Mouse (Mus musculus) forebrain, embryonic 14.5 days (tissue): ENCODE measurements around the gene Cspg5. TPM values are rescaled to one million over a fixed set of nuclear protein-coding genes. Genes with fewer than 3 reads are reported as not detected.

ENCODE experiments used
- ATAC-seq: fragments of 200-750 bp; cut with Nextera tagmentation; 2 replicates; pipeline ENCODE4 v1.8.0; 2017; ENCODE audit warnings: mild to moderate bottlenecking, moderate library complexity
- DNase-seq: peaks from one replicate; pipeline ENCODE4 v3.0.0-alpha.2; 2015; ENCODE audit warnings: low spot score
- H3K27ac ChIP-seq: fragments of 300-500 bp; sonication (generic); 2 replicates; pipeline ENCODE4 v1.5.1; 2014; ENCODE audit warnings: low read depth, mild to moderate bottlenecking, control low read depth, low read length, moderate library complexity
- H3K27me3 ChIP-seq: fragments of 300-500 bp; sonication (generic); replicated peaks from 2 replicates; pipeline ENCODE4 v1.6.1; 2014; ENCODE audit warnings: low read length, control low read depth, mixed read lengths; ENCODE audit not compliant: control insufficient read depth, insufficient read depth
- H3K36me3 ChIP-seq: fragments of 300-500 bp; sonication (generic); 2 replicates; pipeline ENCODE4 v1.6.1; 2014; ENCODE audit warnings: low read length, control low read depth; ENCODE audit not compliant: control insufficient read depth, insufficient read depth
- H3K4me1 ChIP-seq: fragments of 300-500 bp; sonication (generic); 2 replicates; pipeline ENCODE4 v1.6.1; 2014; ENCODE audit warnings: antibody characterized with exemption, low read length, control low read depth; ENCODE audit not compliant: control insufficient read depth, insufficient read depth
- H3K4me2 ChIP-seq: fragments of 300-500 bp; sonication (generic); 2 replicates; pipeline ENCODE4 v1.6.1; 2014; ENCODE audit warnings: mild to moderate bottlenecking, control low read depth, low read length
- H3K4me3 ChIP-seq: fragments of 300-500 bp; sonication (generic); 2 replicates; pipeline ENCODE4 v1.5.1; 2014; ENCODE audit warnings: low read depth, low read length, control low read depth
- H3K9ac ChIP-seq: fragments of 300-500 bp; sonication (generic); 2 replicates; pipeline ENCODE4 v1.6.1; 2014; ENCODE audit warnings: mild to moderate bottlenecking, low read length, control low read depth, moderate library complexity
- H3K9me3 ChIP-seq: fragments of 300-500 bp; sonication (generic); replicated peaks from 2 replicates; pipeline ENCODE4 v1.6.1; 2016; ENCODE audit warnings: low read length, control low read depth, mixed read lengths; ENCODE audit not compliant: control insufficient read depth
- WGBS: fragments of 180-500 bp; shearing (Covaris S2); extraction: QIAGEN DNeasy Blood & Tissue Kit; methylation state at CpG from one replicate; pipeline ENCODE4 v1.1.7; 2014; 5-methylcytosine and 5-hydroxymethylcytosine counted together
- polyA plus RNA-seq: library from polyadenylated mRNA; unstranded; fragments of >200 nt; fragmentation: Nextera tagmentation; extraction: Ambion mirVana; gene quantifications from 2 replicates; pipeline ENCODE4 v1.2.1, GENCODE M21; 2014

Gene Cspg5
- polyA plus RNA-seq, 1 experiment from 2014 or later: 49.3 TPM

DNA sequence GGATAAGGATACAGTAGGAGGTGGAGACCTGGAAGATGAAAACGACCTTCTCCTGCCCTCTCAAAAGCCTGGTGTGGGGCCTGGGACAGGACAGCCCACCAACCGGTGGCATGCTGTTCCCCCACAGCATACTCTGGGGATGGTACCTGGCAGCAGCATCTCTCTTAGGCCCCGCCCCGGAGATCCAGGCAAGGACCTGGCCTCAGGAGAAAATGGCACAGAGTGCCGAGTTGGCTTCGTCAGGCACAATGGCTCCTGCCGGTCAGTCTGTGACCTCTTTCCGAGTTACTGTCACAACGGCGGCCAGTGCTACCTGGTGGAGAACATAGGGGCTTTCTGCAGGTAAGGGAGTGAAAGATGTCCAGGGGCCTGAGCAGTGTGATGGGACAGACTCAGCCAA lies 3.5 kb downstream of the Cspg5 start:
- no peak overlapping the region for H3K27ac ChIP-seq
- H3K9me3 ChIP-seq: no peaks in the 10 kb centered on the region
- ATAC-seq: no peak
- H3K9ac ChIP-seq: no peak overlapping the region
- peaks cover 36% of the 10 kb centered on the region for H3K4me1 ChIP-seq
- H3K4me3 ChIP-seq: no peak overlapping the region
- no peaks in the 10 kb centered on the region for H3K27me3 ChIP-seq
- H3K36me3 ChIP-seq: peaks cover 11% of the 10 kb centered on the region; the same call in 1 of the 2 replicates
- H3K4me2 ChIP-seq: no peak overlapping the region
- 86% methylated on average over 10 of the region's 10 CpGs for WGBS
- no peak for DNase-seq

DNA sequence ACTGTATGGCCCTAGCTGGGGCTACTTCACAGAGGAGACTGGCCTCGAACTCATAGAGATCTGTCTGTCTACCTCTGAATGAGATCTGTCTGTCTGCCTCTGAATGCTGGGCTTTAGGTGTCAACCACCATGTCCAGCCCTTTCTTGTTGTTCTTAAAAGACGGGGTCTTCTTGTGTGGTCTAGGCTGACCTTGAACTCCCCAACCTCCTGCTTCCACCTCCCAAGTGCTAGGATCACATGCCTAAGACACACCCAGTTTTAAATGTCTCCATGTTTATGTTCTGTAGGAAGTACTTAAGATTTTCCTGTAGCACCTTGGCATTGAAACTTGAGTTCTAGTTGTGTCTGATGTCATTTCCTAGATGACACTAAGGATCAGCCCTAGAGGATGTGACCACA lies 5.3 kb downstream of the Cspg5 start:
- H3K9ac ChIP-seq: no peak overlapping the region
- H3K4me1 ChIP-seq: peaks cover 36% of the 10 kb centered on the region
- no peak for DNase-seq
- peak overlapping the region; percentile 93 for H3K27ac ChIP-seq
- H3K4me3 ChIP-seq: no peak overlapping the region
- no peak for ATAC-seq
- 76% methylated on average over 2 of the region's 2 CpGs for WGBS
- no peaks in the 10 kb centered on the region for H3K9me3 ChIP-seq
- 0 out of 2 replicates have a peak, but pooled peaks cover 4% of the 10 kb centered on the region for H3K36me3 ChIP-seq
- H3K4me2 ChIP-seq: peak overlapping the region; percentile 41; the same call in 1 of the 2 replicates
- H3K27me3 ChIP-seq: no peaks in the 10 kb centered on the region

GRCm38 (mm10) chr9:110249823-110250543 lies 6.4 kb downstream of the Cspg5 start:
- H3K27me3 ChIP-seq: no peaks in the 10 kb centered on the region
- 1% methylated on average over 11 of the region's 11 CpGs for WGBS
- DNase-seq (peak; percentile 93), ATAC-seq (peak; percentile 75)
- no peak overlapping the region for H3K4me3 ChIP-seq
- H3K9me3 ChIP-seq: no peaks in the 10 kb centered on the region
- peak overlapping the region; percentile 41 for H3K4me2 ChIP-seq
- 0 out of 2 replicates have a peak, but pooled peaks cover 4% of the 10 kb centered on the region for H3K36me3 ChIP-seq
- H3K9ac ChIP-seq: peak overlapping the region; percentile 36; the same call in 1 of the 2 replicates
- H3K4me1 ChIP-seq: peaks cover 30% of the 10 kb centered on the region
- H3K27ac ChIP-seq: peak overlapping the region; percentile 93

DNA sequence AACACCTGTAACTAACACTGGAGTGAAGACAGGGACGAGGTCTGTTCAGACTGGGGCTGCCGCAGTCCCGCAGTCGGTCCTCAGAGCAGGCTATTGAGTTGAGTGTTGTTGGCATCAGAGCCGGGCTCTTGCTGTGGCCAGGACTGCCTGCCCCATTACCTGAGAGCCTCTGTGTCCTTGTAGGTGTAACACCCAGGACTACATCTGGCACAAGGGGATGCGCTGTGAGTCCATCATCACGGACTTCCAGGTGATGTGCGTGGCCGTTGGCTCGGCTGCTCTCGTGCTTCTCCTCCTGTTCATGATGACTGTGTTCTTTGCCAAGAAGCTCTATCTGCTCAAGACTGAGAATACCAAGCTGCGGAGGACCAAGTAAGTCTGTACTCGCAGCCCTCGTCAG lies 7.2 kb downstream of the Cspg5 start:
- Histone ChIP-seq H3K27ac (peak overlapping the region; percentile 93), H3K4me1 (peaks cover 36% of the 10 kb centered on the region), H3K36me3 (0 out of 2 replicates have a peak, but pooled peaks cover 4% of the 10 kb centered on the region), H3K4me3 (no peak overlapping the region), H3K27me3 (no peaks in the 10 kb centered on the region), H3K9ac (peak overlapping the region; percentile 36), H3K4me2 (peak overlapping the region; percentile 41), H3K9me3 (no peaks in the 10 kb centered on the region)
- ATAC-seq (no peak), DNase-seq (no peak)
- 79% methylated on average over 14 of the region's 14 CpGs for WGBS

DNA sequence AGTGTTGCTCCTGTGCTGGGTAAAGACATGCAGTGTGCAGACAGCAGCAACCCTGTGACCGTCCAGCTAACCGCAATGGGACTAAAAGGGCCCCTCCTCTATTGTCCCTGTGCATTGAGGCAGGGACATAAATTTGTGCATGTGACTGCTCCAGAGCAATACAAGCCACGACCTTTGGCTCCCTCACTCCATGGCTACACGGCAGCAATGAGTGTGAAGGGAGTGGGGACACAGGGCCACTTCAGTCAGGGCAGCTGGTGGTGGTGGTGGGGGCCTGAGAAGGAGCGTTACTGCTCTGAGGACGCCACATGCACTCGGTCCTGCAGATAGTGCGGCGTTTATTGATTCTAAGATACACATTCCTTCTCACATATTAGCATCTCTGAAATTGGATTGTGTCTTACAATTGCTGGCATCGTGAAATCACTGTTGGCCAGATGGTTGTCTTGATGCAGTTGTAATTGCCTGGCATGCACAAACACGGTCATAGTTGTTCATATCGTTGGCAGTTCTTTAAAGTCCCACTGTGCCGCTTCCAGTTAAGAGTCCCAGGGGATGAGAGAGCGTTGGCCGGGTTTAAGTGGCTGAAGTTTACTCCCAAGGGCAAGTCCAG lies 11.9 kb downstream of the Cspg5 start:
- peaks cover 13% of the 10 kb centered on the region for H3K4me1 ChIP-seq
- H3K9ac ChIP-seq: no peak overlapping the region
- no peaks in the 10 kb centered on the region for H3K27me3 ChIP-seq
- no peak overlapping the region for H3K4me3 ChIP-seq
- H3K4me2 ChIP-seq: no peak overlapping the region
- WGBS: 37% methylated on average over 15 of the region's 15 CpGs
- ATAC-seq (peak; percentile 67), DNase-seq (peak; percentile 61)
- H3K9me3 ChIP-seq: no peaks in the 10 kb centered on the region
- peaks cover 7% of the 10 kb centered on the region for H3K36me3 ChIP-seq
- peak overlapping the region; percentile 2; the same call in 1 of the 2 replicates for H3K27ac ChIP-seq

GRCm38 (mm10) chr9:110258646-110259045 lies 15.1 kb downstream of the Cspg5 start:
- peaks cover 12% of the 10 kb centered on the region for H3K36me3 ChIP-seq
- no peak overlapping the region for H3K4me3 ChIP-seq
- no peak overlapping the region for H3K4me2 ChIP-seq
- peaks cover 8% of the 10 kb centered on the region for H3K4me1 ChIP-seq
- no peak overlapping the region for H3K9ac ChIP-seq
- no peak for DNase-seq
- H3K27ac ChIP-seq: no peak overlapping the region
- WGBS: 90% methylated on average over 6 of the region's 6 CpGs
- no peak for ATAC-seq
- no peaks in the 10 kb centered on the region for H3K27me3 ChIP-seq
- no peaks in the 10 kb centered on the region for H3K9me3 ChIP-seq

DNA sequence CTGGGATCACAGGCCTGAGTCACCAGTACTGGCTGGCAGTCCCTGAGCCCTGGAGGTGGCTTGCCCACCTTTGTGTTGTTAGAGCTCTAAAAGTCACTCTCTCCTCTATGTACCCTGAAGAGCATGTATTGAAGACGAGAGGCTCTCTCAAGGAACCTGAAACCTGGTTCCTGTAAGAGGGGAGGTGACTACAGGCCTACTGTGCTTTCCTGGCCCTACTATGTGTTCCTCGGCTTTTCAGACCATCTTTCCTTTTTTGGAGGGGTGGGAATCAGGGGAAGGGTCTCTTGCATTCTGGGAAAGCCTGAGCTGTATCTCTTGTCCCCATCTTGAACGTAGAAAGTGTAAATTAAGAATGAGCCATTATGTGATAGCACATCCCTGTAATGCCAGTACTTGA lies 15.5 kb downstream of the Cspg5 start:
- no peaks in the 10 kb centered on the region for H3K27me3 ChIP-seq
- ATAC-seq (no peak), DNase-seq (no peak)
- WGBS: 87% methylated on average over 3 of the region's 3 CpGs
- no peak overlapping the region for H3K4me3 ChIP-seq
- no peaks in the 10 kb centered on the region for H3K9me3 ChIP-seq
- H3K4me1 ChIP-seq: peaks cover 8% of the 10 kb centered on the region
- H3K9ac ChIP-seq: no peak overlapping the region
- no peak overlapping the region for H3K4me2 ChIP-seq
- no peak overlapping the region for H3K27ac ChIP-seq
- peaks cover 12% of the 10 kb centered on the region for H3K36me3 ChIP-seq

DNA sequence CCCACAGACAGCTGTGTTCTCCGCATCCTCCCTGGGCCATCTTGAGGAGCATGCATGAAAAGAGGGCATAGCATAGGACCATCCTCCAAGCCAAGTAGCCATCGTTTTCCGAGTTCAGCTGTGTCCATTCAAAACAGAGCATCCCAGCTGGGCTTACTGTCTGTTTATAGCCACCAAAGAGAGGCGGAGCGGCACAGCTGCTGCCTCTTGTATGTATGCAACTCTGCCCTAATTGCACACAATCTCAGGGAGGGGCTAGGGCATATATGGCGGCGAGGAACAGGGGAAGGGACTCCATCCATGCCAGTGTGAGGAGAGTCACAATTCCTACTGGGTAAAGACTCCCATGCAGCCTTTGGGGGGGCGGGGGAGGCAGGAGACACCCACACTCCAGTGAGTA lies 19.6 kb downstream of the Cspg5 start:
- no peak overlapping the region for H3K4me2 ChIP-seq
- no peak overlapping the region for H3K4me3 ChIP-seq
- no peak overlapping the region for H3K9ac ChIP-seq
- H3K27ac ChIP-seq: no peak overlapping the region
- H3K36me3 ChIP-seq: peaks cover 12% of the 10 kb centered on the region
- no peaks in the 10 kb centered on the region for H3K4me1 ChIP-seq
- no peaks in the 10 kb centered on the region for H3K9me3 ChIP-seq
- no peaks in the 10 kb centered on the region for H3K27me3 ChIP-seq
- ATAC-seq (no peak), DNase-seq (no peak)
- WGBS: 83% methylated on average over 8 of the region's 8 CpGs

DNA sequence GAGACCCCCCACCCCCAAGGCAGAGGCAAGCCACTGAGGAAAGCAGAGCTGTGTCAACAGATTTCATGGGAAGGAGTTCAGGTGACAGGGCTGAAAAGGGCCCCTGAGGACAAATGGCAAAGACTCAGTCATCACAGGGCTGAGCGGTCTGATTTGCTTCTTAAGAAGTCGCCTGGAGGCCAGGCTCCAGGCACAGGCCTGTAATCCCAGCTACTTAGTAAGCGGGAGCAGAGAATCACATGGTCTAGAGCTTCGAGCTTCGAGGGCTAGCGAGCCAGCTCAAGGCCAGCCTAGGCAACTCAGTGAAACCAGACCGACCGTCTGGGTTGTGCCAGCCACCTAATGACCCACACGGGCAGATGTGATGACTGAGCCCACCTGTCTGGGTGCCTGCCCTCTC lies 21.4 kb downstream of the Cspg5 start:
- Histone ChIP-seq H3K9ac (no peak overlapping the region), H3K9me3 (no peaks in the 10 kb centered on the region), H3K36me3 (peaks cover 8% of the 10 kb centered on the region; the same call in 1 of the 2 replicates), H3K27me3 (no peaks in the 10 kb centered on the region), H3K4me3 (no peak overlapping the region), H3K4me2 (no peak overlapping the region), H3K27ac (no peak overlapping the region), H3K4me1 (no peaks in the 10 kb centered on the region)
- no peak for ATAC-seq
- DNase-seq: no peak
- 77% methylated on average over 9 of the region's 9 CpGs for WGBS
